Mouse (Mus musculus) stomach, embryonic 14.5 days (tissue): Measurements from ENCODE around the gene Tmem80. TPM values are rescaled to one million over a fixed set of nuclear protein-coding genes. Genes with fewer than 3 reads are reported as not detected.
A peak's percentile ranks its signal among the peaks of the same experiment; 100 is the strongest.

ENCODE experiments used
- ATAC-seq: fragments of 200-750 bp; cut with Nextera tagmentation; 2 replicates; pipeline ENCODE4 v1.8.0; 2017; ENCODE audit warnings: low read depth, moderate TSS enrichment; ENCODE audit not compliant: insufficient number of reproducible peaks, insufficient read depth, low FRiP score
- H3K27ac ChIP-seq: fragments of 300-500 bp; sonication (generic); 2 replicates; pipeline ENCODE4 v1.5.1; 2014; ENCODE audit warnings: mild to moderate bottlenecking, low read length, moderate library complexity, mixed read lengths
- H3K27me3 ChIP-seq: fragments of 300-500 bp; sonication (generic); 2 replicates; pipeline ENCODE4 v1.6.1; 2014; ENCODE audit warnings: low read length, control low read depth, mixed read lengths; ENCODE audit not compliant: control insufficient read depth, insufficient read depth
- H3K36me3 ChIP-seq: fragments of 300-500 bp; sonication (generic); 2 replicates; pipeline ENCODE4 v1.6.1; 2014; ENCODE audit warnings: mild to moderate bottlenecking, control low read depth, low read length, moderate library complexity, mixed read lengths; ENCODE audit not compliant: control insufficient read depth, insufficient read depth
- H3K4me1 ChIP-seq: fragments of 300-500 bp; sonication (generic); 2 replicates; pipeline ENCODE4 v1.6.1; 2014; ENCODE audit warnings: low read length, control low read depth, mixed read lengths; ENCODE audit not compliant: control insufficient read depth, insufficient read depth
- H3K4me2 ChIP-seq: fragments of 300-500 bp; sonication (generic); replicated peaks from 2 replicates; pipeline ENCODE4 v1.6.1; 2014; ENCODE audit warnings: low read depth, low read length, control low read depth
- H3K4me3 ChIP-seq: fragments of 300-500 bp; sonication (generic); 2 replicates; pipeline ENCODE4 v1.5.1; 2014; ENCODE audit warnings: low read depth, low read length, control low read depth
- H3K9ac ChIP-seq: fragments of 300-500 bp; sonication (generic); replicated peaks from 2 replicates; pipeline ENCODE4 v1.6.1; 2014; ENCODE audit warnings: low read depth, mild to moderate bottlenecking, control low read depth, low read length, moderate library complexity, mixed read lengths
- H3K9me3 ChIP-seq: fragments of 300-500 bp; sonication (generic); 2 replicates; pipeline ENCODE4 v1.6.1; 2016; ENCODE audit warnings: low read depth, low read length, control low read depth; ENCODE audit not compliant: control insufficient read depth
- WGBS: fragments of 180-500 bp; shearing (Covaris S2); extraction: QIAGEN DNeasy Blood & Tissue Kit; methylation state at CpG from one replicate; pipeline ENCODE4 v1.1.7; 2014; 5-methylcytosine and 5-hydroxymethylcytosine counted together
- polyA plus RNA-seq: library from polyadenylated mRNA; unstranded; fragments of >200 nt; fragmentation: Nextera tagmentation; extraction: Ambion mirVana; gene quantifications from 2 replicates; pipeline ENCODE4 v1.2.1, GENCODE M21; 2014

Gene Tmem80
- polyA plus RNA-seq, 1 experiment from 2014 or later, result 32.4 TPM

DNA sequence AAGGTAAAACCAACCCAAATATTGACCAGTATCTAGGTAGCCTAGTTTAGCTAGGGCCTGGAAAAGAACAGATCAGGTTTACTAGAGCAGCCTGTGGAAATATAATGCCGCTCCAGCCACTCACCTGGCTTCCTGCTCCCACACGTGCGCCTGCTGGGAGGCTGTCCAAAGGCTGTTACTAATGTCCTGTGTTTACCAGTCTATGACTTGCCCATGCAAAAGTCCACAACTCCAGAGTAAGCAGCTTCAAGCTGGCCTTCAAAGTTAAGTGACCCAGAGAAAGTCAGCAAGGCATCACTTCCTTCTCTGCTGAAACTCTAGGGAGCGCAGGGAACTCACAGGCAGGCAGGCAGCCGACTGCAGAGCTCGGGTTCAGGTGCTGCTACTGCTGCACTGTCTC is 4.5 kb downstream of the Tmem80 start:
- no peak overlapping the region for H3K4me2 ChIP-seq
- peaks cover under 1% of the 10 kb centered on the region; the same call in 1 of the 2 replicates for H3K4me1 ChIP-seq
- H3K27me3 ChIP-seq, result no peaks in the 10 kb centered on the region
- H3K9ac ChIP-seq, result no peak overlapping the region
- H3K9me3 ChIP-seq, result no peaks in the 10 kb centered on the region
- H3K36me3 ChIP-seq, result peaks cover 14% of the 10 kb centered on the region; the same call in 1 of the 2 replicates
- H3K4me3 ChIP-seq, result no peak overlapping the region
- 76% methylated on average over 6 of the region's 6 CpGs for WGBS
- no peak for ATAC-seq
- H3K27ac ChIP-seq, result no peak overlapping the region

DNA sequence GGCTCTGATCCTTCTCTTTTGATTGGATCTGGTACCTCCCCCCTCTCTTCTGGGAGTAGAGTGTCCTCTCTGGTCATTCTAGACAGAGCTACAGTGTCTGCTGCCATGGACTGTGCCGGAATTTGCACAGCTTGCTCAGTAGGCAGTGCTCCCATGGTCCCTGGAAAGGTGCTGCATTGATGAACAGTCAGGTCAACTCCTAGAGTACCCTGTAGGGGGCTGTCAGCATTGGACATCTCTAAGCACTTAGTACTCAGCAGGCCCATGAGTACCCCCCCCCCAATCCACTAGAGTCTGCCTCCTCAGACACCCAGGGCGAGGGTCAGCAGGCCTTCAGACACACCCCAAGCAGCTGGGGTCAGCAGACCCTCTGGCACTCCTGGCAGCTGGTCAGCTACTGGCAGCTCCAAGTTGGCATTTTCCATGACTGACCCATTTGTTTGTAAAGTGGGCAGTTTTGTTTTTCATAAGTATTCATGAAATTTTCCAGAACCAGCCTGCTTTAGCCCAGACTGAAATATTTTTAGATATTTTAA is 7.6 kb downstream of the Tmem80 start:
- Histone ChIP-seq H3K4me3 (no peak overlapping the region), H3K9me3 (no peaks in the 10 kb centered on the region), H3K4me2 (no peak overlapping the region), H3K36me3 (peaks cover 14% of the 10 kb centered on the region; the same call in 1 of the 2 replicates), H3K9ac (no peak overlapping the region), H3K4me1 (0 out of 2 replicates have a peak, but pooled peaks cover 2% of the 10 kb centered on the region), H3K27ac (no peak overlapping the region), H3K27me3 (no peaks in the 10 kb centered on the region)
- WGBS, result 83% methylated on average over 2 of the region's 2 CpGs
- no peak for ATAC-seq

DNA sequence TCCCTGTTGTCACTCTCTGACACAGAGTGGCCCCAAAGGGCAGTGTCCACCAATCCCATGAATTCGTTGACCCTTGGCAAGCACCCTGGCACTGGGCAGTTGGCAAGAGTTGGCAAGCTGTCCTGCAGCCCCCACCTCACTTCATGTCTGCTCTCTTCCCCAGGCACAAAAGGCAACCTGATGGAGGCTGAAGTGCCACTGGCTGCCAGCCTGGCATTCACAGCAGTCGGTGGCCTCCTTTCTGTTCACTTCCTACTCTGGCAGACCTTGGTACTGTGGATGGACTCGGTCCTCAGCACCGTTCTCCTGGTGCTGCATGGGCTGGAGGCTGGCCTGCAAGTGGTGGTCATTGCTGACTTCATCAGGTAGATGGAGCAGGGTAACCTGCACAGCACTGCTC is 8.1 kb downstream of the Tmem80 start:
- Histone ChIP-seq H3K27ac (no peak overlapping the region), H3K4me3 (no peak overlapping the region)
- 87% methylated on average over 4 of the region's 4 CpGs for WGBS

DNA sequence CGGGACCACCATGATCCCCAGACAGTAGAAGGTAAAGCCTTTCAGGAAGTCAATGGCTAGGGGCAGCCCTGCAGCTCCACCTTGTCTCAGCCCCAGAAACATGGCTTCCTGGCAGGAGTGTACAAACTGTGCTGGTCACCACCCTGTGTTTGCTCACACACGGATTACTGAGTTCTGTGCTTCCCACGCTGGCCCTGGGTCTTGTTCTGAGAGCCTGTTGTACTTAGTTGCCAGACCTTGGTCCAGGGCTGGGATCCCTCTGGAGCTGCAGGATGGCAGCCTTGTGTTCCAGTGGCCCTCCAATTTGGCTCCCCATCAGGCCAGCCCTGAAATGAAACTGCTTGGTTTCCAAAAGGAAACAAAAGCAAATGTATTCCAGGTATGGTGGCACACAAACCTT is 8.8 kb downstream of the Tmem80 start:
- no peak overlapping the region for H3K9ac ChIP-seq
- ATAC-seq, result no peak
- no peak overlapping the region for H3K27ac ChIP-seq
- peaks cover 14% of the 10 kb centered on the region; the same call in 1 of the 2 replicates for H3K36me3 ChIP-seq
- H3K4me2 ChIP-seq, result no peak overlapping the region
- 0 out of 2 replicates have a peak, but pooled peaks cover 4% of the 10 kb centered on the region for H3K4me1 ChIP-seq
- WGBS, result 87% methylated on average over 3 of the region's 3 CpGs
- H3K27me3 ChIP-seq, result no peaks in the 10 kb centered on the region
- no peaks in the 10 kb centered on the region for H3K9me3 ChIP-seq
- no peak overlapping the region for H3K4me3 ChIP-seq

More for the DNA sequence above, 8.1 kb downstream of the Tmem80 start:
- H3K4me2 ChIP-seq, result no peak overlapping the region
- no peaks in the 10 kb centered on the region for H3K27me3 ChIP-seq
- 0 out of 2 replicates have a peak, but pooled peaks cover 4% of the 10 kb centered on the region for H3K4me1 ChIP-seq
- H3K36me3 ChIP-seq, result peaks cover 14% of the 10 kb centered on the region; the same call in 1 of the 2 replicates
- no peak overlapping the region for H3K9ac ChIP-seq
- no peaks in the 10 kb centered on the region for H3K9me3 ChIP-seq
- no peak for ATAC-seq

DNA sequence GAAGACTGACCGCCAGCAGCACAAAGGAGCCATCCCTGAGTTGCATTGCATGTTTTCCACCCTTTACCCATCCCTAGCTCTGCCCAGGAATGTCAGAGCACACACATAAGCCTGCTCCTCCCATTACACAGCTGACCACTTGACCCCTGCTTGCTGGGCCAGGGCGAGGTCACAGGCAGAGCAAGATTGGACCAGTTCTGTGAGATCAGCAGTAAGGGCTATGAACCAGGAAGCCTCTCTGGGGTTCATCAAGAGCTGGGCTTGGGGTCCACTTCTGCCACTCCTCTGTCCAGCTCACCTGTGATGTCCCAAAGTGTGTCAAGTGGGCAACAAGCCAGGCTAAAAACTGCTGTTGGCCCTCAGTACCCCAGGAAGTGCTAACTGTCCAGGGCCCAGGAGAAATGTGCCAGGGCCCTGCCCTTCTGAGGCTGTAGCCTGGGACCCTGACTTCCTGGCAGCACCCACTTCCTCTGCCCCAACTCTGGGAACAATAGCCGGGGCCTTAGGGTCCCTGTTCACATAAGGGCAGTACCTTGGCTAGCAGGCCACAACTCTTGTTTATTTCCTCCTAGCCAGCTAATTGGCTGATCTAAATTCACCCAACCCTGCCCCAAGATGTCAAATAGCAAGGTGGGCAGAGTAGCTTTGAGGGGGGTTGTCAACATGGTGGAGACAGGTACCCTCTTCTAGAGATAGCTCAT is 10.3 kb downstream of the Tmem80 start:
- WGBS, result 70% methylated on average over 3 of the region's 3 CpGs
- ATAC-seq, result no peak
- 0 out of 2 replicates have a peak overlapping the region, but pooled peaks have one; percentile 14 for H3K9ac ChIP-seq
- peak overlapping the region; percentile 44 for H3K4me2 ChIP-seq
- peak overlapping the region; percentile 30; the same call in 1 of the 2 replicates for H3K27ac ChIP-seq
- no peaks in the 10 kb centered on the region for H3K9me3 ChIP-seq
- H3K36me3 ChIP-seq, result peaks cover 11% of the 10 kb centered on the region; the same call in 1 of the 2 replicates
- H3K27me3 ChIP-seq, result no peaks in the 10 kb centered on the region
- H3K4me3 ChIP-seq, result no peak overlapping the region
- 0 out of 2 replicates have a peak, but pooled peaks cover 4% of the 10 kb centered on the region for H3K4me1 ChIP-seq

DNA sequence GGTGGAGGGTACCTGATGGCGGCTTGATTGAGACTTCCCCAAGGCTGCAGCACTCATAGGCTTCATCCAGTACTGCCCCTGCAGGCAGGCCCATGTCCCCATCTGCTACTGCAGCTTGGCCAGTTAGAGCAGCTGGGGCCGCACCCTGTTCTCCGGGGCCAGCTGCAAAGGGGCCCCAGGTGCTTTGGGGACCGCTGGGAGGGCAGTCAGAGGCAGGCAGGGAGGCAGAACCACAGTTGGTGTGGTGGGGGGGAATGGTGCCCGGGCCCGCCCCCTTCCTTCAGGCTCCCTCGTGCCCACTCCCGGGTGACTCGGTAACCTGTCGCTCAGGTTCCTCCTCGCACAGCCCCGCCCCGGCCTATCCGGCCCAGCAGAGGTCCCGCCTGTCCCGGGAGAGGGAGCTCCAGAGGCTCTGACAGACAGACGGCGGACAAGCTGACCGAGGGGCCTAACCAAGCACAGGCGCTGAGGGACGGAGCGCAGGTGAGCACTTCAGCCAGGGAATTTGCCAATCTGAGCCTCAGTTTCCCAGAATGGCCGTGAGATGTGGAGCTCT is 11.1 kb downstream of the Tmem80 start, which contains the start of gene Eps8l2:
TSS of gene Eps8l2 (plus strand) at position 305 of the 556 bp plus-strand sequence.
- H3K4me1 ChIP-seq, result 0 out of 2 replicates have a peak, but pooled peaks cover 4% of the 10 kb centered on the region
- H3K36me3 ChIP-seq, result peaks cover 7% of the 10 kb centered on the region; the same call in 1 of the 2 replicates
- ATAC-seq, result peak; percentile 92
- peak within 1 kb of the TSS; percentile 31 for H3K4me3 ChIP-seq
- no peaks in the 10 kb centered on the region for H3K9me3 ChIP-seq
- peak within 1 kb of the TSS; percentile 77; the same call in 1 of the 2 replicates for H3K27ac ChIP-seq
- H3K4me2 ChIP-seq, result peak within 1 kb of the TSS; percentile 44
- WGBS, result 4% methylated on average over 23 of the region's 23 CpGs
- peak within 1 kb of the TSS; percentile 30; the same call in 1 of the 2 replicates for H3K9ac ChIP-seq
- H3K27me3 ChIP-seq, result no peaks in the 10 kb centered on the region

DNA sequence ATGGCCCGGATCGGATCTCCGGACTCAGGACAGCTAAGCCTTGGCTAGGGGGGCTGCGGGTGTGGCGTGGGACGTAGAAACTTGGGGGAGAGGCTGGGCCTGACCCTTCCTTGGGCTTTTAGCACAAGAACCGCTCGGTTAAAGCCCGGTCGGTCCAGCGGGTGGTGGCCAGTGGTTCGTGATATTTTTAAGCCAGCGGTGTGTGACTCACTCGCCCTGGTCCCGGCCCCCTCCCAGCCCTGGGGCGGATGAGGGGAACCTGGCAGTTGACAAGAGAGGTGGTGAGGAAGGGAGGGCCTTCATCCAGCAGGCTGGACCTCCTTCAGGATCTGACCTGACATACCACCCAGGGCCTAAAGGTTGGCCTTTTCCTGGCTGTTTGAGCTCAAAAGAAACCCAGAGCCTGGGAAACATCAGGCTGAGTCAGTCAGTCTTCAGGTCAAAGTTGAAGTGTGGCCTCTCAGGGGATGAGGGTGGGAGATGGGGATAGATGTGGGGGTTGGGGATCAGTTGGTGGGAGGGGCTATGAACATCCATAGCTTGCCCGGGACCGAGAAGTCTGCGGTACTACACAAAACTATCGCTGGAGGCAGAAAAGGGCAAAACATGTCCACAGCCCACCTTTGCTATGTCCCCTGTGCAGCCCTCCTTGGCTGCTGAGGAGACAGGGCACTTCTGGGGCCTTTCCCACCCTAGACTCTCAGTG is 11.8 kb downstream of the Tmem80 start:
- ATAC-seq, result no peak
- Histone ChIP-seq H3K27me3 (no peaks in the 10 kb centered on the region), H3K9me3 (no peaks in the 10 kb centered on the region), H3K27ac (peak overlapping the region; percentile 77; the same call in 1 of the 2 replicates), H3K9ac (peak overlapping the region; percentile 30; the same call in 1 of the 2 replicates), H3K4me2 (peak overlapping the region; percentile 44), H3K4me1 (0 out of 2 replicates have a peak, but pooled peaks cover 4% of the 10 kb centered on the region), H3K4me3 (peak overlapping the region; percentile 31), H3K36me3 (peaks cover 2% of the 10 kb centered on the region; the same call in 1 of the 2 replicates)
- 37% methylated on average over 20 of the region's 20 CpGs for WGBS
